Mouse (Mus musculus): ENCODE data around the gene Zbtb20.

DNA sequence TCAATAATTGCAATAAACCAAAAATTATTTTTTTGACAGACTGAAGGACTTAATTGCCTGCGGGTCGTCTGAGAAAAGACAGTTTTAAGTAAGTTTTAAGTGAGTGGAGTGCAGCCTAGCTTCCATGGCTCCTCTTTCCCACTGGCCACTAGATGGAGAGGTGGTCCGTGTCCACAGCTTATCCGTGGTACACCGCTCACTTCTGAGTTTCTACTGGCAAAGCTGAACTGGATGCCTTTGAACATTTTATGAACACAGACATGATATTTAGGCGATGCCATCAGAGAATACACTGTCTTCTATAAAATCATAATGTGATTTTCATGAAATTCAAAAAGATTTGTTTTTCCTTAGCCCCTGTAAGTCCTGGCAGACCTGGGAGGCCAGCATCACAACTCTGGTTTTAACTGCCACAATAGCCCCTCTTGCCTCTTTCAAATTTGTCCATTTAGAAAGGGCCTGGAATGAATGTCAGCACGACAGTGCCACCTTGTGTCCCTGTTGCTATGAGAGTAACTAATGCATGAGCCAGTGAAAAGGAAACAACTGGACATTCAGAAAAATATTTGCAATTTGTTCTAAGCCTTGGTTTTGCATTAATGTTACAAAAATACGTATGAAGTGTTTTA, 38.9 kb downstream of the Zbtb20 start:
- TF ChIP-seq EP300 (IDR thresholded peaks at IDR 0.05; ENCODE audit: low read depth) (no peak), CTCF (IDR thresholded peaks at IDR 0.05; ENCODE audit: low read depth) (peak; percentile 71)

All from heart, postnatal 0 days (tissue).